Mouse (Mus musculus): ENCODE data around the gene Prss57.

GRCm38 (mm10) chr10:79819606-79820005 lies 28.8 kb upstream of the Prss57 start:
- no peak for TF ChIP-seq POLR2A (IDR thresholded peaks at IDR 0.05; ENCODE audit: low read depth, low read length)
- TF ChIP-seq CTCF (conservative IDR thresholded peaks at IDR 0.05; ENCODE audit: insufficient read depth, insufficient read length, low read depth, low read length), result no peak
